Mouse (Mus musculus): ENCODE data around the gene Zfp985. TPM values are rescaled to one million over a fixed set of nuclear protein-coding genes. Genes with fewer than 3 reads are reported as not detected.
"Not testable (repeated sequence)": the region's sequence is repeated elsewhere in the genome, so short reads cannot be mapped to it uniquely, and the experiment has no call there.

The Zfp985 gene
- polyA plus RNA-seq, 1 experiment from 2014 or later = 0.16 TPM

DNA sequence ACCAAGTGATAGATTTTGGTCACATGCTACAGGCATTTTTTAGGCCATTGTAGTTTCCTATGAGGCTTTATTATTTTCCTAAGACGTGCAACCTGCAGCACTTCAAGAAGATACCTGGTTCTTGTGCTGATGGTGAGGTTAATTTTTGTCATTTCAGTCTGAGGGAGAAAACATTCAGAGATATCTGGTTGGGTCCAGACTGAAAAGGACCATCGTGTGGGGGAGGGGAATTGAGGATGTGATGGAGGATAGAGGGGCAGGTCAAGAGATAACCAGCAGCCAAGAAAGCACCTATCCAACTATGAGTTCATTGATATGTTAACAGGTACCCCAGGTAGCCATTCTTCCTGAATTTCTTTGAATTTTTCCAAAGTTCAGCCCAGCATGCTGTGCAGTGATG is 1.3 kb downstream of the Zfp985 start:
- H3K4me3 ChIP-seq (ENCODE audit: low read length); H3K27me3 ChIP-seq (ENCODE audit: control insufficient read depth, insufficient read depth, low read length); H3K9me3 ChIP-seq (replicated peaks; ENCODE audit: control insufficient read depth, low read length); H3K4me1 ChIP-seq (ENCODE audit: control insufficient read depth, insufficient read depth, low read length); H3K36me3 ChIP-seq (ENCODE audit: control insufficient read depth, insufficient read depth); ATAC-seq (replicated peaks; ENCODE audit: extremely low read depth, insufficient read depth, low FRiP score); H3K27ac ChIP-seq (ENCODE audit: low read length); H3K4me2 ChIP-seq (ENCODE audit: low read depth, low read length); H3K9ac ChIP-seq (ENCODE audit: low read length): not testable (repeated sequence)
- WGBS = 64% methylated on average over 2 of the region's 2 CpGs

DNA sequence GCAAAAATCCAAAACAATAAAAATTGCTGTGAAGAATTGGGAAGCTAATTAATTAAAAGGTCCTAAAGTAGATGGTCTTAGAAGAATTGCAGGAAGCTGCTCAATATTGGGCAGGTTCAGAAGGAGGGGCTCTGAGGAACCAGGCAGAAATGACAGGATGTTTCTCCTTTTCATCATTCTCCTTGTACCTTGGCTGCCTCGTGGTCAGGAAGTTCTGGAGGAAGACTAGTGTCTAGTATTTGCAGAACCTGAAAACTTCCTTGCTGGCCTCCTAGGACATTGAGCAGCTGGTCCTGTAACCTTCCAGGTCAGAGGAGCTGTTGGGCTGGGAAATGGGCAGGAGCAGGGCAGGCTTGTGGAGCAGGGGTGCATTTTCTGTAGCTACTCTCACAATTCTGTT is 3.8 kb downstream of the Zfp985 start:
- H3K4me1 ChIP-seq (ENCODE audit: control insufficient read depth, insufficient read depth, low read length); ATAC-seq (replicated peaks; ENCODE audit: extremely low read depth, insufficient read depth, low FRiP score); H3K9me3 ChIP-seq (replicated peaks; ENCODE audit: control insufficient read depth, low read length); H3K4me3 ChIP-seq (ENCODE audit: low read length); H3K36me3 ChIP-seq (ENCODE audit: control insufficient read depth, insufficient read depth); H3K4me2 ChIP-seq (ENCODE audit: low read depth, low read length); H3K27ac ChIP-seq (ENCODE audit: low read length); H3K27me3 ChIP-seq (ENCODE audit: control insufficient read depth, insufficient read depth, low read length); H3K9ac ChIP-seq (ENCODE audit: low read length): not testable (repeated sequence)
- 36% methylated on average over 1 of the region's 1 CpGs for WGBS

DNA sequence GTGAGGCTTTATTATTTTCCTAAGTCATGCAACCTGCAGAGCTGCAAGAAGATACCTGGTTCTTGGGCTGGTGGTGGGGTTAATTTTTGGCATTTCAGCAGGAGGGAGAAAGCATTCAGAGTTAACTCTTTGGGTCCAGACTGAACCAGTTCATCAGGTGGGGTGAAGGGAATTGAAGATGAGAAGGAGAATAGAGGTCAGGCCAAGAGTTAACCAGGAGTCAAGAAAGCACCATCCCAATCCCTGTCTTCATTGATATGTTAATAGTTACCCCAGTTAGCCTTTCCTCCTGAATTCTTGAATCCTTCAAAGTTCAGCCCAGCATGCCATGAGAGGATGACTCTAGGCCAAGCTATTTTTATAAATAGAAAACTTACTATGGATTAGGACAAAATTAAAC is 4.9 kb downstream of the Zfp985 start:
- not testable (repeated sequence) for H3K9me3 ChIP-seq (replicated peaks; ENCODE audit: control insufficient read depth, low read length); H3K4me2 ChIP-seq (ENCODE audit: low read depth, low read length); H3K27me3 ChIP-seq (ENCODE audit: control insufficient read depth, insufficient read depth, low read length); H3K9ac ChIP-seq (ENCODE audit: low read length); H3K27ac ChIP-seq (ENCODE audit: low read length); H3K36me3 ChIP-seq (ENCODE audit: control insufficient read depth, insufficient read depth); H3K4me3 ChIP-seq (ENCODE audit: low read length); H3K4me1 ChIP-seq (ENCODE audit: control insufficient read depth, insufficient read depth, low read length); ATAC-seq (replicated peaks; ENCODE audit: extremely low read depth, insufficient read depth, low FRiP score)

DNA sequence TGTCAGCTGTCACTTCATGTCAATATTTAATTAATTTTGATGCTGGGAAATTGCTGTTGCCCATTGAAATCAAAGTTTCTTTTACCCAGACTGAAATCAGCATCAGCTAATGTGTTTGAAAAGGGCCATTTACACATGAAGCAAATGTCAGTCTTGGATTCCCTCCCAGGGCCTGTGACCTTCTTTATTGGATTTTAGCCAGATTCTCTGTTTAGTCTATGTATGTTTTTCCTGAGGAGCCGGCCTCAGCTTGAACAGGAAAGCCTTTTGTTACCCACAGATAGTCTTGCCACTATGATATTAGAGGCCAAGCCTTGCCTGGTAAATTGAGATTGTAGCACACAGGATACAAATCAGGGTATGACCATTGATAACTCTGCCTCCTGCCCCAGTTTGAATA is 6.0 kb downstream of the Zfp985 start:
- 24% methylated on average over 1 of the region's 1 CpGs for WGBS
- H3K4me3 ChIP-seq (ENCODE audit: low read length); ATAC-seq (replicated peaks; ENCODE audit: extremely low read depth, insufficient read depth, low FRiP score): not testable (repeated sequence)

DNA sequence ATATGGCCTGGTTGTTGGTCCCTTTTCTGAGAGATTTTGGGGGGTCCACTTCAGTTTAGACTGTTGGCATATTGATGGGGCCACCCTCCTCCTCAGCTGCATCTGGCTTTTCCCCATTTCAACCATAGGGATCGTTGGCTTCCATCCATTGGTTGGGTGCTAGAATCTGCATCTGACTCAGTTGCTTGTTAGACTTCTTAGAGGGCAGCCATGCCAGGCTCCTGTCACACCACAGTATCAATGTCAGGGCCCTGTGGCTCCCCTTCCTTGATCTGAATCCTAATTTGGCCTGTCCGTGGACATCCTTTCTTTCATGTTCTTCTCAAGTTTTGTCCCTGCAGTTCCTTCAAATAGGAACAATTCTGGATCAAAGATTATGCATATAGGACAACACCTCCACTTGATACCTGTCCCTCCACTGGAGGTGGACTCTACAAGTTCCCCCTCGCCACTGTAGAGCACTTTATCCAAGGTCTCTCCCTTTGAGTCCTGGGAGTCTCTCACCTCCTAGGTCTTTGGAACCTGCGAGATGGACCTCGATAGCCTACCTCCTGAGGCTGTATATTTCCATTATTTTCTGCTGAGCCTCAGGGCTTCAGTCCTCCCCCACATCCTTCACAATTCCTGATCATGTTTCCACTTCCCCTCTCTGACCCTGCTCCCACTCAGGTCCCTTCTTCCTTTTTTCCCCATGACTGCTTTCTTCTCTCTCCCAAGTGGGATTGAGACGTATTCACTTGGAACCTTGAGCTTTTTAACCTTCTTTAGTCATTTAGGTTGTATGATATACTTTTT is 12.5 kb downstream of the Zfp985 start:
- Histone ChIP-seq H3K9me3 (replicated peaks; ENCODE audit: control insufficient read depth, low read length) (peaks cover 9% of the 10 kb centered on the region; the same call in 1 of the 2 replicates), H3K9ac (ENCODE audit: low read length) (no peak overlapping the region), H3K4me3 (ENCODE audit: low read length) (no peak overlapping the region), H3K27me3 (ENCODE audit: control insufficient read depth, insufficient read depth, low read length) (no peaks in the 10 kb centered on the region), H3K4me2 (ENCODE audit: low read depth, low read length) (no peak overlapping the region), H3K27ac (ENCODE audit: low read length) (no peak overlapping the region), H3K4me1 (ENCODE audit: control insufficient read depth, insufficient read depth, low read length) (no peaks in the 10 kb centered on the region), H3K36me3 (ENCODE audit: control insufficient read depth, insufficient read depth) (no peaks in the 10 kb centered on the region)
- WGBS = 64% methylated on average over 6 of the region's 6 CpGs
- ATAC-seq (replicated peaks; ENCODE audit: extremely low read depth, insufficient read depth, low FRiP score) = no peak

More for the DNA sequence above, 6.0 kb downstream of the Zfp985 start:
- not testable (repeated sequence) for H3K27me3 ChIP-seq (ENCODE audit: control insufficient read depth, insufficient read depth, low read length); H3K9ac ChIP-seq (ENCODE audit: low read length); H3K27ac ChIP-seq (ENCODE audit: low read length); H3K4me2 ChIP-seq (ENCODE audit: low read depth, low read length); H3K4me1 ChIP-seq (ENCODE audit: control insufficient read depth, insufficient read depth, low read length); H3K36me3 ChIP-seq (ENCODE audit: control insufficient read depth, insufficient read depth); H3K9me3 ChIP-seq (replicated peaks; ENCODE audit: control insufficient read depth, low read length)

- H3K36me3 ChIP-seq (ENCODE audit: control insufficient read depth, insufficient read depth); H3K4me2 ChIP-seq (ENCODE audit: low read depth, low read length); H3K4me1 ChIP-seq (ENCODE audit: control insufficient read depth, insufficient read depth, low read length); H3K9ac ChIP-seq (ENCODE audit: low read length); H3K27ac ChIP-seq (ENCODE audit: low read length); ATAC-seq (replicated peaks; ENCODE audit: extremely low read depth, insufficient read depth, low FRiP score); H3K27me3 ChIP-seq (ENCODE audit: control insufficient read depth, insufficient read depth, low read length); H3K9me3 ChIP-seq (replicated peaks; ENCODE audit: control insufficient read depth, low read length); H3K4me3 ChIP-seq (ENCODE audit: low read length): not testable (repeated sequence)
- WGBS = 65% methylated on average over 8 of the region's 8 CpGs
Measured at GRCm38 (mm10) chr4:147571156-147571555, 18.1 kb downstream of the Zfp985 start.

- H3K4me2 ChIP-seq (ENCODE audit: low read depth, low read length); H3K4me1 ChIP-seq (ENCODE audit: control insufficient read depth, insufficient read depth, low read length); H3K4me3 ChIP-seq (ENCODE audit: low read length); H3K27ac ChIP-seq (ENCODE audit: low read length); ATAC-seq (replicated peaks; ENCODE audit: extremely low read depth, insufficient read depth, low FRiP score); H3K9ac ChIP-seq (ENCODE audit: low read length); H3K9me3 ChIP-seq (replicated peaks; ENCODE audit: control insufficient read depth, low read length); H3K36me3 ChIP-seq (ENCODE audit: control insufficient read depth, insufficient read depth); H3K27me3 ChIP-seq (ENCODE audit: control insufficient read depth, insufficient read depth, low read length): not testable (repeated sequence)
- 82% methylated on average over 4 of the region's 4 CpGs for WGBS
Measured at GRCm38 (mm10) chr4:147579371-147579770, 26.3 kb downstream of the Zfp985 start.

GRCm38 (mm10) chr4:147586511-147587473 is 33.7 kb downstream of the Zfp985 start:
- Histone ChIP-seq H3K9me3 (replicated peaks; ENCODE audit: control insufficient read depth, low read length) (peaks cover 11% of the 10 kb centered on the region), H3K4me3 (ENCODE audit: low read length) (no peak overlapping the region), H3K27me3 (ENCODE audit: control insufficient read depth, insufficient read depth, low read length) (no peaks in the 10 kb centered on the region), H3K9ac (ENCODE audit: low read length) (no peak overlapping the region), H3K4me2 (ENCODE audit: low read depth, low read length) (no peak overlapping the region), H3K27ac (ENCODE audit: low read length) (no peak overlapping the region), H3K36me3 (ENCODE audit: control insufficient read depth, insufficient read depth) (no peaks in the 10 kb centered on the region), H3K4me1 (ENCODE audit: control insufficient read depth, insufficient read depth, low read length) (no peaks in the 10 kb centered on the region)
- WGBS = 40% methylated on average over 1 of the region's 1 CpGs
- no peak; the same call in 1 of the 2 replicates for ATAC-seq (replicated peaks; ENCODE audit: extremely low read depth, insufficient read depth, low FRiP score)

- H3K4me1 ChIP-seq (ENCODE audit: control insufficient read depth, insufficient read depth, low read length); H3K4me2 ChIP-seq (ENCODE audit: low read depth, low read length); H3K27me3 ChIP-seq (ENCODE audit: control insufficient read depth, insufficient read depth, low read length); H3K27ac ChIP-seq (ENCODE audit: low read length); H3K4me3 ChIP-seq (ENCODE audit: low read length); H3K9ac ChIP-seq (ENCODE audit: low read length); H3K36me3 ChIP-seq (ENCODE audit: control insufficient read depth, insufficient read depth); ATAC-seq (replicated peaks; ENCODE audit: extremely low read depth, insufficient read depth, low FRiP score): not testable (repeated sequence)
- 71% methylated on average over 3 of the region's 3 CpGs for WGBS
- H3K9me3 ChIP-seq (replicated peaks; ENCODE audit: control insufficient read depth, low read length) = peaks cover 13% of the 10 kb centered on the region
Measured at GRCm38 (mm10) chr4:147594630-147595029, 41.6 kb downstream of the Zfp985 start.
